Mouse (Mus musculus) olfactory bulb, adult 2 months (tissue): Measurements from ENCODE around the gene Xrn1. TPM values are rescaled to one million over a fixed set of nuclear protein-coding genes. Genes with fewer than 3 reads are reported as not detected.
"Not testable (repeated sequence)": the region's sequence is repeated elsewhere in the genome, so short reads cannot be mapped to it uniquely, and the experiment has no call there.

Source experiments
- H3K27ac ChIP-seq: fragments of 200-500 bp; 2 replicates; pipeline ENCODE4 v1.5.1; 2012; ENCODE audit warnings: low read depth, low read length; ENCODE audit not compliant: insufficient read depth
- H3K4me1 ChIP-seq: fragments of 200-500 bp; 2 replicates; pipeline ENCODE4 v1.6.1; 2012; ENCODE audit warnings: low read length; ENCODE audit not compliant: control insufficient read depth, insufficient read depth
- H3K4me3 ChIP-seq: fragments of 200-500 bp; 2 replicates; pipeline ENCODE4 v1.5.1; 2012; ENCODE audit warnings: mild to moderate bottlenecking, low read depth, low read length, moderate library complexity; ENCODE audit not compliant: insufficient read depth
- CTCF ChIP-seq: fragments of 200-500 bp; IDR thresholded peaks from 2 replicates; pipeline ENCODE4 v1.5.1; 2012; ENCODE audit warnings: low read depth, mild to moderate bottlenecking, low read length, moderate library complexity; ENCODE audit not compliant: insufficient read depth
- POLR2A ChIP-seq: fragments of 200-500 bp; IDR thresholded peaks from 2 replicates; pipeline ENCODE4 v1.6.1; 2012; ENCODE audit warnings: mild to moderate bottlenecking, low read depth, low read length, moderate library complexity; ENCODE audit not compliant: insufficient read depth
- WGBS: fragments of 180-500 bp; shearing (Covaris S2); methylation state at CpG from one replicate; pipeline ENCODE4 v1.1.7; 2018; 5-methylcytosine and 5-hydroxymethylcytosine counted together
- polyA plus RNA-seq: library from polyadenylated mRNA; stranded (reverse); fragments of >200 nt; gene quantifications from 2 replicates; pipeline ENCODE4 v1.2.4, GENCODE M21; 2012; ENCODE audit warnings: low replicate concordance; ENCODE audit not compliant: missing spikeins, insufficient read depth, insufficient read length

Gene Xrn1
- polyA plus RNA-seq, 1 experiment = 160 TPM

- WGBS = 90% methylated on average over 2 of the region's 2 CpGs
- no peaks in the 10 kb centered on the region for H3K4me1 ChIP-seq
- H3K27ac ChIP-seq = no peak overlapping the region
- no peak overlapping the region for H3K4me3 ChIP-seq
- TF ChIP-seq POLR2A (no peak), CTCF (no peak)
These were observed 112.9 kb downstream of the Xrn1 start for GRCm38 (mm10) chr9:96067507-96067906.

- Histone ChIP-seq H3K4me3 (no peak overlapping the region), H3K27ac (no peak overlapping the region), H3K4me1 (no peaks in the 10 kb centered on the region)
- no peak for TF ChIP-seq CTCF
- WGBS = 95% methylated on average over 13 of the region's 13 CpGs
These were observed 124.3 kb downstream of the Xrn1 start for GRCm38 (mm10) chr9:96078752-96079315.

DNA sequence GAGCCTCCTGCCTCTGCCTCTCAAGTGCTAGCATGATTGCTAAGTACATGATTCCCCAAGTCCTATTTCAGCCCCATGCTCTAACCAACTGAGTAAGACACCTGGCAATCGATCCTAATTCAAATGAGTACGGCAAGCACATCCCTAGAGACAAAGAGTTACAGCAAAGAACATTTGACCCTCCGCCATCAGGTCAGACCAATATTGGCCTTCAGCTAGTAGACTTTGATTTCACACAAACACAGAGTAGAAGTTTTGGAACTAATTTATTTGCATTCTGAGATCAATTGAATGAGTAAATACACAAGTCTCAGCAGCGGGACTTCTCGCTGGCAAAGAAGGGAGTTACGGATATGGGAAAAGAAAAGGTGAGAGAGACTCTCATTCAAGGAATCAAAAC lies 130.7 kb downstream of the Xrn1 start:
- H3K4me1 ChIP-seq = no peaks in the 10 kb centered on the region
- no peak overlapping the region for H3K27ac ChIP-seq
- 92% methylated on average over 6 of the region's 6 CpGs for WGBS
- no peak for TF ChIP-seq CTCF
- TF ChIP-seq POLR2A = no peak
- no peak overlapping the region for H3K4me3 ChIP-seq

GRCm38 (mm10) chr9:96087671-96088070 lies 133.1 kb downstream of the Xrn1 start:
- 51% methylated on average over 2 of the region's 2 CpGs for WGBS
- H3K4me3 ChIP-seq = no peak overlapping the region
- no peak for TF ChIP-seq POLR2A
- TF ChIP-seq CTCF = no peak
- H3K27ac ChIP-seq = no peak overlapping the region
- no peaks in the 10 kb centered on the region for H3K4me1 ChIP-seq

- H3K4me1 ChIP-seq, H3K4me3 ChIP-seq, H3K27ac ChIP-seq: not testable (repeated sequence)
- WGBS = 53% methylated on average over 3 of the region's 3 CpGs
These were observed 133.9 kb downstream of the Xrn1 start for GRCm38 (mm10) chr9:96088456-96088855.

DNA sequence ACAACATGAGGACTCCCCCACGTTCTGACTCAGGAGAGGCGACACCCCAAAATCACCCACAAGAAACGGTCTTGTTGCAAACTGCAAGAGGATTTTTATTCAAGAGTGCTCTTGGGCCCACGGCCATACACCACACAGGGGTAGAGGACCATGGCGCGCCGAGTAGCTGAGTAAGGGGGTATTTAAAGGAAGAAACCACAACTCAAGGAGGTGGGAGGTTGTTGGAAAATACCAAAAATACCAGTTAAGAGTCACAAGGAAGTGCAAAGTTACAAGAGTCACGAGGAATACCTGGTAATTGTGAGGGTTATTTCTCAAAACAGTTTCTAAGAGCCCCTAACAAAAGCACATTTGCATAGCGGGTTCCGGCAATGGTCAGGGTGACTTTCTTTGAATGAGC lies 138.1 kb downstream of the Xrn1 start:
- H3K27ac ChIP-seq, H3K4me3 ChIP-seq, H3K4me1 ChIP-seq: not testable (repeated sequence)
- WGBS = 92% methylated on average over 10 of the region's 10 CpGs

GRCm38 (mm10) chr9:96093221-96093620 lies 138.7 kb downstream of the Xrn1 start:
- Histone ChIP-seq H3K4me1 (no peaks in the 10 kb centered on the region), H3K4me3 (no peak overlapping the region), H3K27ac (no peak overlapping the region)
- TF ChIP-seq CTCF = no peak
- no peak for TF ChIP-seq POLR2A
- 95% methylated on average over 1 of the region's 1 CpGs for WGBS

- Histone ChIP-seq H3K27ac (no peak overlapping the region), H3K4me1 (no peaks in the 10 kb centered on the region), H3K4me3 (no peak overlapping the region)
- TF ChIP-seq POLR2A = no peak
- TF ChIP-seq CTCF = no peak
- 51% methylated on average over 1 of the region's 1 CpGs for WGBS
These were observed 139.8 kb downstream of the Xrn1 start for GRCm38 (mm10) chr9:96094341-96094740.

DNA sequence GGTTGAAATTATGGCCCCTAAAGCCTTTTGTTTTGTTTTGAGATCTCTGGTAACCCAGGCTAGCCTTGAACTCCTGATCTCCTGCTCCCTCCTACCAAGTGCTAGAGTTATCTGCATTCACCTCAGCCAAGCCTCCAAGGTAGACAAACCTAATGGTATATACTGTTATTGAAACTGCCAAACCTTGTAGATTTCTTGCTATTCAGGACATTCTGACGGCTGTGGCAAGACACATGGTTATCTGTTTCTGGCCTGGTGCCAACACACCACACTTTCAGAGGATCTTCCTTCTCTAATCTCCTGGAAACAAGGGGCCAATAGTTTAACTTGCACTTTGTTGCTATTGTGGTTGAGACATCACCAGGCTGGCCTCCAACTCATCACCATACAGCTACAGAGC lies 140.6 kb downstream of the Xrn1 start:
- Histone ChIP-seq H3K4me1 (no peaks in the 10 kb centered on the region), H3K27ac (no peak overlapping the region)
- 59% methylated on average over 1 of the region's 1 CpGs for WGBS

GRCm38 (mm10) chr9:96102846-96103245 lies 148.3 kb downstream of the Xrn1 start:
- no peak for TF ChIP-seq POLR2A
- TF ChIP-seq CTCF = no peak
- 84% methylated on average over 8 of the region's 8 CpGs for WGBS
- Histone ChIP-seq H3K27ac (no peak overlapping the region), H3K4me1 (no peaks in the 10 kb centered on the region), H3K4me3 (no peak overlapping the region)

More for the DNA sequence above, 140.6 kb downstream of the Xrn1 start:
- H3K4me3 ChIP-seq = no peak overlapping the region
- TF ChIP-seq POLR2A (no peak), CTCF (no peak)

Other genes starting within 250 kb of the Xrn1 start
- gene Trpc1, start 204.4 kb upstream of the Xrn1 start, polyA plus RNA-seq = not detected in 2 replicates
- not detected in 2 replicates for gene Pls1, start 109.4 kb upstream of the Xrn1 start, polyA plus RNA-seq
- not detected in 2 replicates for gene Atr, start 97.2 kb upstream of the Xrn1 start, polyA plus RNA-seq
- gene Gk5, start 164.6 kb downstream of the Xrn1 start, polyA plus RNA-seq = not detected in 2 replicates
- gene Tfdp2, start 241.5 kb downstream of the Xrn1 start, polyA plus RNA-seq = 279 TPM in 1 of 2 replicates, not detected in the other